Mouse (Mus musculus) testis, postnatal 14 days (tissue): ENCODE measurements at regions not wholly inside any gene's neighbourhood (a gene's known extent, or its start where the extent isn't known, plus 50 kb on each side); places are given as distances from the start of the nearest gene placed in this dataset.

Experiments used
- DNase-seq: peaks from one replicate; pipeline ENCODE4 v3.0.0; 2021; ENCODE audit warnings: low spot score

GRCm38 (mm10) chr6:10090966-10091495 is 1142.8 kb downstream of the Nxph1 start:
- DNase-seq, result peak; percentile 3

- DNase-seq, result no peak
Measured at GRCm38 (mm10) chr6:10091920-10092661, 1143.9 kb downstream of the Nxph1 start.
